Mouse (Mus musculus): Measurements from ENCODE around the gene Gnaz.

DNA sequence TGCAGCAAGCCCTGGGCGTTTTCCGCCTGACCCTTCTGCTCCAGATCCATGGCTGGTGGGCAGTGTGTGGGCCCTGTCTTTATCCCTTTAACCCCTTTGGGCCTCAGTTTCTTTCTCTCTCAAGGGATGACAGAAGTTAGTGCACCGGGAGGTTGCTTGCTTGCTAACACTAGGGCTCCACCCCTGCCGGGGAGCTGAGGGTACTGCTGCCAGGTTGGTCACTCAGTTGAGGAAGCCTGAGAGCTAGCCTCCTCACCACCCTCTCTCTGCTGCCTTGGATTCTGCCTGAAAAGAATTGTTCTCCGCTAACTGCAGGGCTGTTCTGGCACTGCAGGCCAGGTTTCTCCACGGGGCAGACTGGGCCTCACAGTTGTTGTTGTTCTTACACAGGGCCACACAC lies 6.0 kb downstream of the Gnaz start:
- TF ChIP-seq CTCF (IDR thresholded peaks at IDR 0.05; ENCODE audit: low read depth) = no peak
- TF ChIP-seq EP300 (IDR thresholded peaks at IDR 0.05; ENCODE audit: low read depth) = no peak
